Mouse (Mus musculus): ENCODE results near the gene Mtmr10. TPM values are rescaled to one million over a fixed set of nuclear protein-coding genes. Genes with fewer than 3 reads are reported as not detected.

The Mtmr10 gene
- polyA plus RNA-seq, 1 experiment = 4.1 TPM

GRCm38 (mm10) chr7:64326892-64327291, 39.4 kb downstream of the Mtmr10 start:
- peak; percentile 68; the same call in 1 of the 2 replicates for TF ChIP-seq CTCF (IDR thresholded peaks at IDR 0.05; ENCODE audit: control insufficient read depth, insufficient read depth, insufficient replicate concordance, low read depth, low read length)
- no peak for TF ChIP-seq POLR2A (IDR thresholded peaks at IDR 0.05; ENCODE audit: control insufficient read depth, low read depth, low read length)
- no peak overlapping the region for H3K4me3 ChIP-seq (ENCODE audit: control insufficient read depth, low read depth, low read length)
- H3K27ac ChIP-seq (ENCODE audit: control insufficient read depth, insufficient read depth, low read depth, low read length) = no peak overlapping the region
- no peaks in the 10 kb centered on the region for H3K27me3 ChIP-seq (ENCODE audit: control insufficient read depth, insufficient read depth, low read length)
- no peaks in the 10 kb centered on the region for H3K4me1 ChIP-seq (ENCODE audit: control insufficient read depth, insufficient read depth, low read length)
- no peaks in the 10 kb centered on the region for H3K36me3 ChIP-seq (ENCODE audit: control insufficient read depth, insufficient read depth, low read length)

GRCm38 (mm10) chr7:64327486-64327885, 40.0 kb downstream of the Mtmr10 start:
- Histone ChIP-seq H3K27me3 (ENCODE audit: control insufficient read depth, insufficient read depth, low read length) (no peaks in the 10 kb centered on the region), H3K4me3 (ENCODE audit: control insufficient read depth, low read depth, low read length) (no peak overlapping the region), H3K36me3 (ENCODE audit: control insufficient read depth, insufficient read depth, low read length) (no peaks in the 10 kb centered on the region), H3K27ac (ENCODE audit: control insufficient read depth, insufficient read depth, low read depth, low read length) (no peak overlapping the region), H3K4me1 (ENCODE audit: control insufficient read depth, insufficient read depth, low read length) (no peaks in the 10 kb centered on the region)
- TF ChIP-seq POLR2A (IDR thresholded peaks at IDR 0.05; ENCODE audit: control insufficient read depth, low read depth, low read length) = no peak

DNA sequence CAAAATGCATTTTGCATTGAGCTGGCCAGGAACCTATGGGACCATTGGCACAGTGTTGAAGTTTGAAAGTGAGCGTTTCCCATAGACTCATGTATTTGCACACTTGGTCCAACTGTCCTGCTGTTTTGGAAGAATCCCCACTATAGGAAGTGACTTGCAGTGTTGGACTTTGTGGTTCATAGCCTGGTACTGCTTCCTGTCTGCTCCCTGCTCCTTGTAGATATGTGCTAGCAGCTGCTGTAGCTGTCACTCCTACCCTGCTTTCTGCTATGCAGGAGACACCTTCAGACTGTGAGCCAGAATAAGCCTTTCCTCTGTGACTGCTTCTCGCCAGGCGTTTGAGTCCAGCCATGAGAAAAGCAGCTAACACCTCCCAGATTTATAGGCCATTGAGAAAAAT, 43.9 kb downstream of the Mtmr10 start:
- Histone ChIP-seq H3K4me1 (ENCODE audit: control insufficient read depth, insufficient read depth, low read length) (no peaks in the 10 kb centered on the region), H3K36me3 (ENCODE audit: control insufficient read depth, insufficient read depth, low read length) (peaks cover 1% of the 10 kb centered on the region; the same call in 1 of the 2 replicates), H3K4me3 (ENCODE audit: control insufficient read depth, low read depth, low read length) (no peak overlapping the region), H3K27ac (ENCODE audit: control insufficient read depth, insufficient read depth, low read depth, low read length) (no peak overlapping the region), H3K27me3 (ENCODE audit: control insufficient read depth, insufficient read depth, low read length) (no peaks in the 10 kb centered on the region)
- TF ChIP-seq CTCF (IDR thresholded peaks at IDR 0.05; ENCODE audit: control insufficient read depth, insufficient read depth, insufficient replicate concordance, low read depth, low read length) (no peak), POLR2A (IDR thresholded peaks at IDR 0.05; ENCODE audit: control insufficient read depth, low read depth, low read length) (no peak)

DNA sequence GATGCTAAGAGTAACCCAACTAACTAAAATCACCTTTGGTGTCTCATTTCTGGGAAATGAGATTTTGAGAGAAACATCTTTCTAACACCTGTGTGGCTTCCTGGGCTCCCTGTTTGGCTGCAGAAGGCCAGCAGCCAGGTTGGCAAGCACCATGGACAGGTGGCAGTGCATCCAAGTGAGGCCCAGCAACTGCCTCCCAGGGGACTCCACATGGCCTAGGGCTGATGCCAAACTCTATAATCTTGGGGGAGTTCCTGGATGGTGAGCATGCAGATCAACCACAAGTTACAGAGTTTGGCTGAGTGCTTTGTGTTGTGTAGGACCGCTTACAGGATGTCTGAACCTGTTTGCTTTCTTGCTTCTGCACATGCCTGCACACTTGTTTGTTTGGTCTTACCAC, 45.2 kb downstream of the Mtmr10 start:
- Histone ChIP-seq H3K36me3 (ENCODE audit: control insufficient read depth, insufficient read depth, low read length) (peaks cover 5% of the 10 kb centered on the region), H3K27me3 (ENCODE audit: control insufficient read depth, insufficient read depth, low read length) (no peaks in the 10 kb centered on the region), H3K27ac (ENCODE audit: control insufficient read depth, insufficient read depth, low read depth, low read length) (no peak overlapping the region), H3K4me3 (ENCODE audit: control insufficient read depth, low read depth, low read length) (no peak overlapping the region), H3K4me1 (ENCODE audit: control insufficient read depth, insufficient read depth, low read length) (no peaks in the 10 kb centered on the region)
- TF ChIP-seq CTCF (IDR thresholded peaks at IDR 0.05; ENCODE audit: control insufficient read depth, insufficient read depth, insufficient replicate concordance, low read depth, low read length) = no peak
- TF ChIP-seq POLR2A (IDR thresholded peaks at IDR 0.05; ENCODE audit: control insufficient read depth, low read depth, low read length) = no peak

DNA sequence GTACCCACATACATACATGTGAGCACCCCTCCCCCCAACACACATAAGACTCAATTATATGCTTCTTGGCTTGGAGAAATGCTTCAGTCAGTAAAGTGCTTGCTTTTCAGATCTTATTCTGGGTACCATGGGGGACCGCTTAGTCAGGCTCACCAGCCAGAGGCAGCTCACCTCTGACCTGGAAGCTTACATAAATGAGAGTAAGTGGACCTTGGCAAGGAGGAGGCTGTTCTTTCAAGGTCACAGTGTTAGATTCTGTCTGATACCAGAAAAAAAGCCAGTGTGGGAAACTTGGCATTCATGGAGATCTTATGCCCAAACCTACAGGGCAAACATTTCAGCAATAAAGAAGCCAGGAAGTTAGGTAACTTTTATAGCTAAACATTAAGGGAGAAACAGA, 60.4 kb downstream of the Mtmr10 start:
- H3K36me3 ChIP-seq (ENCODE audit: control insufficient read depth, insufficient read depth, low read length) = peaks cover 1% of the 10 kb centered on the region; the same call in 1 of the 2 replicates

DNA sequence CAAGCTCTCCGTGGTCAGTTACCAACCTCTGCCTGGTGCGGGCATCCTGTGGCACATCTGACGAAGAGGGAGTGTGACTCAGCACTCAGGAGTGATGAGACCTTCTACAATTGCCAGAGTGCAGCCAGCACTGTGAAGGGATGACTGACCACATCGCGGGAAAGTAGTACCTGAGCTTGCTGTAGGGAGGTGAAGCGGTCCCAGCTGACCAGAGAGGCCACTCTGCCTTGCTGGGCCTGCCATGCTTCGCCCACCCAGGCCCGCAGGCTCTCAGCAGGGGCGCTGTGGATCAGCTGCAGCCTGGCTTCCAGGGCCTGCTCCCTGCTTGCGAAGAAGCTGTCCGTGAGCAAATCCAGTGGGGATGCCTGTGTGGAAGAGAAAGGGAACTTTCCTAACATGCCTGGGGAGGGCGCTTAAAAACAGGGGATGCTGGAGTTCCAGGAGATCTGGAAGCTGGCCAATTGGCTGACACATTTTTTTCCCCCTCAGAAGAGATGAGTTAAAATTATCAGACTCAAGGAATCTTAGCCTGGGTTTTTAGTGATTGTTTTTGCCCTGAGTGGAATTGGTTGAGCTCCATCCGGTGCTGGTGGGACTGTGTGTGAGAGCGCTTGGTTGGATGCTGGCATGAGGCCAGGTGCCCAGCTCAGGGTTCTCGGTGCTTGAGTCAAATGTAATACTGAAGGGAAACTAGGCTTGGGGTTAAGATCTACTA, 61.9 kb downstream of the Mtmr10 start:
- H3K36me3 ChIP-seq (ENCODE audit: control insufficient read depth, insufficient read depth, low read length) = peaks cover 1% of the 10 kb centered on the region; the same call in 1 of the 2 replicates
- no peaks in the 10 kb centered on the region for H3K4me1 ChIP-seq (ENCODE audit: control insufficient read depth, insufficient read depth, low read length)
- no peaks in the 10 kb centered on the region for H3K27me3 ChIP-seq (ENCODE audit: control insufficient read depth, insufficient read depth, low read length)
- H3K27ac ChIP-seq (ENCODE audit: control insufficient read depth, insufficient read depth, low read depth, low read length) = no peak overlapping the region
- no peak overlapping the region for H3K4me3 ChIP-seq (ENCODE audit: control insufficient read depth, low read depth, low read length)
- TF ChIP-seq POLR2A (IDR thresholded peaks at IDR 0.05; ENCODE audit: control insufficient read depth, low read depth, low read length) (no peak), CTCF (IDR thresholded peaks at IDR 0.05; ENCODE audit: control insufficient read depth, insufficient read depth, insufficient replicate concordance, low read depth, low read length) (no peak)

More for the DNA sequence above, 60.4 kb downstream of the Mtmr10 start:
- no peaks in the 10 kb centered on the region for H3K4me1 ChIP-seq (ENCODE audit: control insufficient read depth, insufficient read depth, low read length)
- H3K4me3 ChIP-seq (ENCODE audit: control insufficient read depth, low read depth, low read length) = no peak overlapping the region
- no peak for TF ChIP-seq POLR2A (IDR thresholded peaks at IDR 0.05; ENCODE audit: control insufficient read depth, low read depth, low read length)
- TF ChIP-seq CTCF (IDR thresholded peaks at IDR 0.05; ENCODE audit: control insufficient read depth, insufficient read depth, insufficient replicate concordance, low read depth, low read length) = no peak
- no peak overlapping the region for H3K27ac ChIP-seq (ENCODE audit: control insufficient read depth, insufficient read depth, low read depth, low read length)
- H3K27me3 ChIP-seq (ENCODE audit: control insufficient read depth, insufficient read depth, low read length) = no peaks in the 10 kb centered on the region

- Histone ChIP-seq H3K4me1 (ENCODE audit: control insufficient read depth, insufficient read depth, low read length) (no peaks in the 10 kb centered on the region), H3K27ac (ENCODE audit: control insufficient read depth, insufficient read depth, low read depth, low read length) (no peak overlapping the region), H3K36me3 (ENCODE audit: control insufficient read depth, insufficient read depth, low read length) (peaks cover 1% of the 10 kb centered on the region; the same call in 1 of the 2 replicates), H3K27me3 (ENCODE audit: control insufficient read depth, insufficient read depth, low read length) (no peaks in the 10 kb centered on the region), H3K4me3 (ENCODE audit: control insufficient read depth, low read depth, low read length) (no peak overlapping the region)
- TF ChIP-seq POLR2A (IDR thresholded peaks at IDR 0.05; ENCODE audit: control insufficient read depth, low read depth, low read length) (no peak), CTCF (IDR thresholded peaks at IDR 0.05; ENCODE audit: control insufficient read depth, insufficient read depth, insufficient replicate concordance, low read depth, low read length) (no peak)
Measured at GRCm38 (mm10) chr7:64351087-64351486, 63.6 kb downstream of the Mtmr10 start.
